Mouse (Mus musculus) intestine, embryonic 16.5 days (tissue): ENCODE results near the gene Zfp740. TPM values are rescaled to one million over a fixed set of nuclear protein-coding genes. Genes with fewer than 3 reads are reported as not detected.

Source experiments
- ATAC-seq: fragments of 200-750 bp; cut with Nextera tagmentation; 2 replicates; pipeline ENCODE4 v1.8.0; 2017; ENCODE audit warnings: moderate TSS enrichment, moderate library complexity
- H3K27ac ChIP-seq: fragments of 300-500 bp; sonication (generic); 2 replicates; pipeline ENCODE4 v1.5.1; 2014; ENCODE audit warnings: mild to moderate bottlenecking, low read length
- H3K27me3 ChIP-seq: fragments of 300-500 bp; sonication (generic); replicated peaks from 2 replicates; pipeline ENCODE4 v1.6.1; 2014; ENCODE audit warnings: low read length, control low read depth, mixed read lengths; ENCODE audit not compliant: control insufficient read depth, insufficient read depth
- H3K36me3 ChIP-seq: fragments of 300-500 bp; sonication (generic); 2 replicates; pipeline ENCODE4 v1.6.1; 2014; ENCODE audit warnings: low read length, control low read depth; ENCODE audit not compliant: control insufficient read depth, insufficient read depth
- H3K4me1 ChIP-seq: fragments of 300-500 bp; sonication (generic); 2 replicates; pipeline ENCODE4 v1.6.1; 2014; ENCODE audit warnings: low read length, control low read depth, mixed read lengths; ENCODE audit not compliant: control insufficient read depth, insufficient read depth
- H3K4me2 ChIP-seq: fragments of 300-500 bp; sonication (generic); 2 replicates; pipeline ENCODE4 v1.6.1; 2014; ENCODE audit warnings: low read depth, low read length, control low read depth
- H3K4me3 ChIP-seq: fragments of 300-500 bp; sonication (generic); 2 replicates; pipeline ENCODE4 v1.5.1; 2014; ENCODE audit warnings: mild to moderate bottlenecking, low read length
- H3K9ac ChIP-seq: fragments of 300-500 bp; sonication (generic); 2 replicates; pipeline ENCODE4 v1.6.1; 2014; ENCODE audit warnings: low read depth, low read length
- H3K9me3 ChIP-seq: fragments of 300-500 bp; sonication (generic); 2 replicates; pipeline ENCODE4 v1.6.1; 2016; ENCODE audit warnings: low read length, control low read depth; ENCODE audit not compliant: control insufficient read depth
- WGBS: fragments of 180-500 bp; shearing (Covaris S2); extraction: QIAGEN DNeasy Blood & Tissue Kit; methylation state at CpG from one replicate; pipeline ENCODE4 v1.1.7; 2014; 5-methylcytosine and 5-hydroxymethylcytosine counted together
- polyA plus RNA-seq: library from polyadenylated mRNA; unstranded; fragments of >200 nt; fragmentation: Nextera tagmentation; extraction: Ambion mirVana; gene quantifications from 2 replicates; pipeline ENCODE4 v1.2.1, GENCODE M21; 2015

Zfp740 gene
- polyA plus RNA-seq, 1 experiment from 2014 or later, result 33.6 TPM

DNA sequence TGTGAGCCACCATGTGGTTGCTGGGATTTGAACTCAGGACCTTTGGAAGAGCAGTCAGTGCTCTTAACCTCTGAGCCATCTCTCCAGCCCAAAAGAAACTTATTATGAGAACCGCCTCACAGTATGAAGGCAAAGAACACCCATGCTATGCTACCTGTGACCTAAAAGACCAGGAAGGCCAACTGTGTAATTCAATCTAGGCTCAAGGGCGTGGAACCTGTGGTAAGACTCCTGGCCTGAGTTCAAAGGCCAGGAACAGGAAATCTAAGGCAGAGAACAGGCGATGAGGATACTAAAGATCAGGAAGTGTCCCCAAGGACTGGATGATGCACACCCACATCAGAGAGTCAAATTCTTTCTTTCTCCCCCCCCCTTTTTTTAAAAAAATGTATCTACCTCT, 29.5 kb upstream of the Zfp740 start:
- Histone ChIP-seq H3K27ac (no peak overlapping the region), H3K9ac (no peak overlapping the region), H3K4me1 (peaks cover 2% of the 10 kb centered on the region), H3K36me3 (no peaks in the 10 kb centered on the region), H3K4me3 (no peak overlapping the region), H3K27me3 (no peaks in the 10 kb centered on the region), H3K9me3 (no peaks in the 10 kb centered on the region), H3K4me2 (no peak overlapping the region)
- WGBS, result 79% methylated on average over 3 of the region's 3 CpGs
- ATAC-seq, result peak; percentile 32; the same call in 1 of the 2 replicates

- Histone ChIP-seq H3K9me3 (no peaks in the 10 kb centered on the region), H3K4me2 (no peak overlapping the region), H3K27ac (no peak overlapping the region), H3K9ac (no peak overlapping the region), H3K27me3 (no peaks in the 10 kb centered on the region), H3K4me1 (peaks cover 3% of the 10 kb centered on the region), H3K36me3 (no peaks in the 10 kb centered on the region), H3K4me3 (no peak overlapping the region)
- 87% methylated on average over 16 of the region's 16 CpGs for WGBS
- ATAC-seq, result no peak
Measured at GRCm38 (mm10) chr15:102175736-102176319, 27.2 kb upstream of the Zfp740 start.

- ATAC-seq, result no peak; the same call in 1 of the 2 replicates
- WGBS, result 76% methylated on average over 7 of the region's 7 CpGs
- Histone ChIP-seq H3K27ac (no peak overlapping the region), H3K27me3 (no peaks in the 10 kb centered on the region), H3K9ac (no peak overlapping the region), H3K4me1 (peaks cover 3% of the 10 kb centered on the region), H3K4me3 (no peak overlapping the region), H3K36me3 (no peaks in the 10 kb centered on the region), H3K9me3 (no peaks in the 10 kb centered on the region), H3K4me2 (no peak overlapping the region)
Measured at GRCm38 (mm10) chr15:102176571-102177316, 26.3 kb upstream of the Zfp740 start.

- ATAC-seq, result no peak
- WGBS, result 85% methylated on average over 8 of the region's 8 CpGs
- H3K27ac ChIP-seq, result no peak overlapping the region
Measured at GRCm38 (mm10) chr15:102177417-102177816, 25.6 kb upstream of the Zfp740 start.

GRCm38 (mm10) chr15:102178279-102178678, 24.8 kb upstream of the Zfp740 start:
- no peak overlapping the region for H3K4me3 ChIP-seq
- no peaks in the 10 kb centered on the region for H3K27me3 ChIP-seq
- peaks cover 3% of the 10 kb centered on the region for H3K4me1 ChIP-seq
- no peaks in the 10 kb centered on the region for H3K36me3 ChIP-seq
- ATAC-seq, result peak; percentile 44
- H3K4me2 ChIP-seq, result no peak overlapping the region
- WGBS, result 13% methylated on average over 6 of the region's 6 CpGs
- no peak overlapping the region for H3K27ac ChIP-seq
- H3K9ac ChIP-seq, result no peak overlapping the region
- H3K9me3 ChIP-seq, result no peaks in the 10 kb centered on the region

More at GRCm38 (mm10) chr15:102177417-102177816, 25.6 kb upstream of the Zfp740 start:
- no peaks in the 10 kb centered on the region for H3K9me3 ChIP-seq
- no peak overlapping the region for H3K4me3 ChIP-seq
- H3K9ac ChIP-seq, result no peak overlapping the region
- H3K4me1 ChIP-seq, result peaks cover 3% of the 10 kb centered on the region
- H3K36me3 ChIP-seq, result no peaks in the 10 kb centered on the region
- no peak overlapping the region for H3K4me2 ChIP-seq
- no peaks in the 10 kb centered on the region for H3K27me3 ChIP-seq

DNA sequence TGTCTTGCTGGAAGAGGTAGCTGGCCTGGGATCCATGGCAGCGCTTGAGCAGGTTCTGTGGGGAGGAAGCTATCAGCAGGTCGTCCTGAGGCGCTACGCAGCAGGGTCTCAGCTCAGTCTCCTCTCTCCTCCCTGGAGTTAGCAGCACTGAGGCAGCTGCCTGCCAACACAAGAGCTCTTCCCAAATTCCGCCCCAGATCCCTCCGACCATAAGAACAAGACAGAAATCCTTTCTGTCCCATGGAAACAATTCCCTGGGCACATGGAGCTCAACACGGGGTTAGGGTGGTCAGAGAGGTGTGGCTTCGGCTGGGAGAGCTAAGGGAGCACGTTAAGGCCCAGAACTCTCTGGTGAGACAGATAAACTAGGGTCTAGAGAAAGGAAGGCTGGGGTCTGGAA, 23.9 kb upstream of the Zfp740 start:
- H3K27me3 ChIP-seq, result no peaks in the 10 kb centered on the region
- no peak for ATAC-seq
- H3K9ac ChIP-seq, result no peak overlapping the region
- H3K4me2 ChIP-seq, result no peak overlapping the region
- WGBS, result 82% methylated on average over 9 of the region's 9 CpGs
- no peak overlapping the region for H3K27ac ChIP-seq
- no peak overlapping the region for H3K4me3 ChIP-seq
- H3K36me3 ChIP-seq, result no peaks in the 10 kb centered on the region
- no peaks in the 10 kb centered on the region for H3K9me3 ChIP-seq
- H3K4me1 ChIP-seq, result peaks cover 3% of the 10 kb centered on the region

GRCm38 (mm10) chr15:102179924-102180323, 23.1 kb upstream of the Zfp740 start:
- Histone ChIP-seq H3K27ac (no peak overlapping the region), H3K9me3 (no peaks in the 10 kb centered on the region), H3K27me3 (no peaks in the 10 kb centered on the region), H3K4me3 (no peak overlapping the region), H3K9ac (peak overlapping the region; percentile 16; the same call in 1 of the 2 replicates), H3K4me2 (no peak overlapping the region), H3K36me3 (no peaks in the 10 kb centered on the region), H3K4me1 (peaks cover 3% of the 10 kb centered on the region)
- WGBS, result 88% methylated on average over 14 of the region's 14 CpGs
- no peak for ATAC-seq

GRCm38 (mm10) chr15:102183076-102183475, 20.0 kb upstream of the Zfp740 start:
- Histone ChIP-seq H3K4me1 (peaks cover 6% of the 10 kb centered on the region), H3K36me3 (no peaks in the 10 kb centered on the region), H3K9ac (no peak overlapping the region), H3K27me3 (no peaks in the 10 kb centered on the region), H3K9me3 (no peaks in the 10 kb centered on the region), H3K4me3 (no peak overlapping the region), H3K27ac (no peak overlapping the region), H3K4me2 (no peak overlapping the region)
- 87% methylated on average over 3 of the region's 3 CpGs for WGBS
- ATAC-seq, result no peak

DNA sequence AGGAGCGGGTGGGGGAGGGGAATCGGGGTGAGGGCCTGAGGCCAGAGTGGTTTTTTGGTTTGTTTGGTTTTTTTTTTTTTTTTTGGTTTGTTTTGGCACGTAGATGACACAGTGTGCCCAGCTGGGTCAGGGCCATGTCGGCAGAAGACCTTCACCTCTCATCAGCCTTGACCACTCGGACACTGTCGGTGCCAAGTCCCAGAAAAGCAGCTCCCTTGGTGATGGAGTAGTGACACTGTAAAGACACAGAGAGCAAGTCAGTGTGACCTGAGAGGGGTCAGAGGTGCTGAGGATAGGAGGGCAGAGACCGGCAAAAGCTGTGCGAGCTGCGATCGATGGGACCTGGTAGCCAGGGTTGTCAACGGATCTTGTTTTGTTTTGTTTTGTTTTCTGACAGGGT, 16.8 kb upstream of the Zfp740 start:
- Histone ChIP-seq H3K9ac (no peak overlapping the region), H3K9me3 (no peaks in the 10 kb centered on the region), H3K36me3 (no peaks in the 10 kb centered on the region), H3K4me1 (peaks cover 17% of the 10 kb centered on the region), H3K4me3 (no peak overlapping the region), H3K27ac (no peak overlapping the region), H3K4me2 (no peak overlapping the region), H3K27me3 (no peaks in the 10 kb centered on the region)
- WGBS, result 80% methylated on average over 11 of the region's 11 CpGs
- ATAC-seq, result no peak
